Mouse (Mus musculus) kidney, postnatal 14 days (tissue): ENCODE data around the gene Cltc.

Source experiments
- DNase-seq: peaks from one replicate; pipeline ENCODE4 v3.0.0; 2022; ENCODE audit warnings: mixed read lengths

Cltc gene

GRCm38 (mm10) chr11:86681423-86681822, 75.9 kb downstream of the Cltc start:
- no peak for DNase-seq

GRCm38 (mm10) chr11:86680729-86681128, 76.6 kb downstream of the Cltc start:
- no peak for DNase-seq

DNA sequence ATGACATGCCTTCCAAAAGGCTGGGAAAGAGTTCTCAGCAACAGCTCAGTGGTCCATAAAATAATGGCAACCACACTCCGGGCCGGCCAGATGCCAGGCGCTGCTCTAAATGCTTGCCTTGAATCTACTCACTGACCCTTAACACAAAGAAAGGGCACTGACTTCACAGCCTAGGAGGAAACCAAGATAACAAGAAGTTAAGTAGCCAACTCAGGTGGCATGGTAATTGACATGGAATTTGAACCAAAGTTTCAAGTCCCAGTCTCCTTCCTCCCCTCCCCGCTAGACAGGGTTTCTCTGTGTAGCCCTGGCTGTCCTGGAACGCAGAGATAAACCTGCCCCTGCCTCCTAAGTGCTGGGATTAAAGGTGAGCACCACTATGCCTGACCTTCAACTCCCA, 78.4 kb downstream of the Cltc start:
- DNase-seq = peak; percentile 67

DNA sequence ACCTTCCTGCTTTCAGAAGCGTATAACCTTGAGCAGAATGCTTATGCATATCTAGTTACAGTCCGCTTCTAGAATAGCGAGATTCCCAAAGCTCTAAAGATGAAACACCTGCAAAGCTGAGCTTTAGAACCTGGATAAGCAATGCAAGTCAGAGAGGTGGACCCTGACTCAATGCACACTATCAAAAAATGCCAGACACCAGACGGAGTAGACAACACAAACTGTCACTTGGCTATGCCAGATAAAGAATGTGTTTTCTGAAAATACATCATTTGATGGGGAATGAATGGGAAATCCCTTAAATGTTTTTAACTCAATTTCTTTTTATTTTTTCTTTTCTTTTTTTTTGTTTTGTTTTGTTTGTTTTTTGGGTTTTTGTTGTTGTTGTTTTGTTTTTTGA, 81.8 kb downstream of the Cltc start:
- no peak for DNase-seq

GRCm38 (mm10) chr11:86672772-86673171, 84.6 kb downstream of the Cltc start:
- DNase-seq = no peak

- DNase-seq = no peak
Observed at GRCm38 (mm10) chr11:86671041-86671675, 86.2 kb downstream of the Cltc start.

- DNase-seq = no peak
Observed at GRCm38 (mm10) chr11:86668169-86668568, 89.2 kb downstream of the Cltc start.

DNA sequence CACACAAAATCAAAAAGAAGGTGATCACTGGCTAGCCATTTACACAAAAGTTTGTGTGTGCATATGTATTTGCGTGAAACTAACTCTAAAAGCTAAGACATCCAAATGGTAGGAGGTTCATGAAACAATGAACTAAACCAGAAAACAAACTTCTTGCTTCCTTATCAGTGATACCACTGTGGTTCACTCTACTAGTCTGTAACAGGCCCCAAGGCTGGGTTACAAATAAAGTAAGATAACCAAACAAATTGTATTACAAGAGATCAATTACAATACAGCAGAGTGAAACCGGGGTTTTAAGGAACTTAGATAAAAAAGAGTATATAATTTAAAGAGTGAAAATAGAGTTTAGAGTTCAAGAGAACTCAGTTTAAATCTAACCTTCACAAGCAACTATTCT, 89.8 kb downstream of the Cltc start:
- no peak for DNase-seq

DNA sequence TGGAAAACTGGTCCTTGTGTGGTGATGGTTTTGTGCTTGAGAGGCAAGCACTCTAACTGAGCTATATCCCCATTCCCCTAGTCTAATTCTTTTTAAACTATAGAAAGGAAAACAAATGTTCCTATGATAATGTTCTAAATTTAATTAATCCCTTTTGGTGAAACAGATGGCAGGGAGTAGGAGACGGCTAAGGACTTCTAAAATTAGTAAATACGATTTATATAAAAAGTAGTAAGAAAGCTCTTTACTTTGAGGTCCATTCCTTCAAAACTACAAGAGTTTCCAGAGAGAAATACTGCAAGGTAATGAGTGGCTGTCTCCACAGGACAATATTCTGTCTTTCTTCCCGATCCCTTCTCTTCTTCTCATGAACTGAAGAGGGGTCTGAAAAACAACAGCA, 93.0 kb downstream of the Cltc start:
- no peak for DNase-seq

GRCm38 (mm10) chr11:86663977-86664376, 93.4 kb downstream of the Cltc start:
- DNase-seq = no peak

DNA sequence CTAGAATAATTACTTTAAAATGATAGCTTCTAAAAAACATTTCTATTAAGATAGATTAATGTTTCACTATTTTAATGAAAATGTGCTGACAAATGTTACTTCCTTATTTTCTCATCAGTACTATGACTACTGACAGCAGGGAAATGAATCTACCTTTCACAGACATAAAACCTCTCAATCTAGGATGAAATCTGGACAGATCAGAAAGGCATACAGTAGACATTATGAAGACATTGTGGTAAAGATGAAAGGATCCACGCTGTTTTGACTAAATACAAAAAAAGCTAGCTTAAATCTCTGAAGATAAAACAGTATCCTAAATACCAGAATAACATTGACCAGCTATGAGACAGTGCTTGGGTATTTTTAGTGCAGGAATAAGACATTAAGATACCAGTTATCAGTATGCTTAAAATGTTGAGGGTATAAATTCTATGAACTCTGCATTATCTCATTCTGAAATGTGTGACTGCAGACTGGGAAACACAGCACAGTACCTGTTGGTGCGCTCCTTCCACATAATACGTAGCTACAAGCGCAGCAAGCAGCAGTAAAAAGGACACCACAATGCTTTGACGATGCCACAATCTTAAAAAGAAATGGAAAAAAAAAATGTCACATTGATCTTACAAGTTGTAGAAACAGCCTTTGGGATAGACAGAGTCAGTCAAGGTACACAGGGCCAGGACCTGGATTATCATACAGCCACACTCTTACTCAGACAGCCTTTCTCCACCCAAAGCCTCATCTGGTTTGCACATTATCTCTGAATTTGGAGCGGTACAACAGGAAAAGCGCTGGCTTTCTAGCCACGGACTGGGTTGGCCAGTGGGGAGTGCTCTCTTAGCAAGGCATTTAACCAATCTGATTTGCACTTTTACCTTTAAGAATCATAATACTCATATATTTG, 94.1 kb downstream of the Cltc start:
- DNase-seq = no peak

DNA sequence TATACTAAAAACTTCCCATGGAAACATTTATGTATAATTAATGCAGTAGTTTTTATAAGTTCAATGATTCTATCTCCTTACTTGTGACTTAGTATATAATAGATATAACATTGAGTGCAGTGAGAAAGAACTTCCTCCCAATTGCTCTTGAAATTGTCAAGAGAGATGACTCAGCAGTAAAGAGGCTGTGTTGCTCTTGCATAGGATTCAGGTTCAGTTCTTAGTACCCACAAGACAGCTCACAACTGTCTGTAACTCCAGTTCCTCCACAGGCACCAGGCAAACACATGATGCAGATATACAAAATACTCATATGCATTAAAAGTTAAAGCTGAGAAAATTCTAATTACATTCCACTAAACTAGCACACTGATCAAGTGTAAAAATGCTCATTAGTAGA, 99.5 kb downstream of the Cltc start:
- DNase-seq = no peak

DNA sequence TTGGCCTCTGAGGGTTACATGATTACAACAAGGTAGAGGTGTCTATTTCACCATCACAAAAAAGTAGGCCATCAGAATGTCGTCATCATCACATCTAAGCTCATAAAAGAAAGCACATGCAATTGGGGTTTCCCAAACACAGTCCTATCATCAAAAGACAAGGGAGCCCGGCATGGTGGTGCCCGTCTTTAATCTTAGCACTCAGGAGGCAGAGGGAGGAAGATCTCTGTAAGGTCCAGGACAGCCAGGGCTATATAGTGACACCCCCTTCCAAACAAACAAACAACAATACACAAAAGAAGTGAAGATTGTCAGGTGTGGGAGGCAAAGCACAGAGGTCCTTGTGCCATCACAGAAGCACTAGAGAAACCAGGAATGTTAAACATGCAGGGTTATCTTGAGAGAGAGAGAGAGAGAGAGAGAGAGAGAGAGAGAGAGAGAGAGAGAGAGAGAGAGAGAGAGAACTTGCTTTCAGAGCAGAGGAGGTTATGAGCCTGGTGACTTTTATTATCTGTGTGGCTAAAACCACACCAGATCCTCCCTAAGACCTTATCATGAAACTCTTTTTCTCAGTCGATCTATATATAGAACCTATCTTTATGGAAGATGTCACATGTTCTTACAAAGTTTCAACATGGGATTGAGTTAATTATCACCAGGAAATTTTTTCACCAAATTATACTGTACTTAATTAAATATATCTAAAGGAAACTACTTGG, 100.4 kb downstream of the Cltc start:
- DNase-seq = no peak

GRCm38 (mm10) chr11:86655671-86656070, 101.7 kb downstream of the Cltc start:
- DNase-seq = no peak

DNA sequence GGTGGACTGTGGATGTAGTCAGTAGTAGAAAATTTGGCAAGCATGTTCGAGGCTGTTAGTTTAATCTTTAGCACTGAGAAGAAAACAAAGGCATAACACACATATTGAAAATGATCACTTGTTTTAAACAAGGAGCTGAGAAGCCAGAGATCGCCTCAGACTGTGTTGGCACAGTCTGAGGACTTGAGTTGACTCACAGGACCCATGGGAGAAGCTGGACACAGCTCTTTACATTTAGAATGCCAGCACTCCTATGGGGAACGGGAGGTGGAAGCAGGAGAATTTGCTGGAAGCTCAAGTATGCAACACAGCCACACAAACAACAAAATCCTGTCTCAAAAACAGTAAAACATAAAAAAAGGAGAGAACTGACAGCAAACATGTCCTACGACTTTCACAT, 103.3 kb downstream of the Cltc start:
- no peak for DNase-seq

DNA sequence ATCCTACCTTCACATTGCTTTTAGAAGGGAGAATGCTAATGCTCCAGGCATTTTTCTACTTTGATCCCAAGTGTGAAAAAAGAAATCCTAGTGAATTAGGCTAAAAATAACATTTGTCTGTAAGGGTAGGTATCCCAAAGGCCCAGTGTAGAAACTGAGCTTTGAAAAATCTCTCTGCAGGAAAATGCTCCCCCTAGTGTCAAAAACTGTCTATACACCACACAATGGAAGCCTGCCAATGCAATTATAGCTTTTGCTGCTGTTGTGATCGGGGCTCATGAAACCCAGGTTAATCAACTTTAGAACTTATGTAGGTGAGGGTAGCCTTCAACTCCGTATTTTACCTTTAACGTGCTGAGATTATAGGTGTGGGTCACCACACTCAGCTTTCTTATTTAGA, 103.9 kb downstream of the Cltc start:
- DNase-seq = peak; percentile 71

- DNase-seq = no peak
Observed at GRCm38 (mm10) chr11:86652578-86652979, 104.8 kb downstream of the Cltc start.

GRCm38 (mm10) chr11:86650676-86651075, 106.7 kb downstream of the Cltc start:
- DNase-seq = no peak

- DNase-seq = no peak
Observed at GRCm38 (mm10) chr11:86649542-86649941, 107.8 kb downstream of the Cltc start.

DNA sequence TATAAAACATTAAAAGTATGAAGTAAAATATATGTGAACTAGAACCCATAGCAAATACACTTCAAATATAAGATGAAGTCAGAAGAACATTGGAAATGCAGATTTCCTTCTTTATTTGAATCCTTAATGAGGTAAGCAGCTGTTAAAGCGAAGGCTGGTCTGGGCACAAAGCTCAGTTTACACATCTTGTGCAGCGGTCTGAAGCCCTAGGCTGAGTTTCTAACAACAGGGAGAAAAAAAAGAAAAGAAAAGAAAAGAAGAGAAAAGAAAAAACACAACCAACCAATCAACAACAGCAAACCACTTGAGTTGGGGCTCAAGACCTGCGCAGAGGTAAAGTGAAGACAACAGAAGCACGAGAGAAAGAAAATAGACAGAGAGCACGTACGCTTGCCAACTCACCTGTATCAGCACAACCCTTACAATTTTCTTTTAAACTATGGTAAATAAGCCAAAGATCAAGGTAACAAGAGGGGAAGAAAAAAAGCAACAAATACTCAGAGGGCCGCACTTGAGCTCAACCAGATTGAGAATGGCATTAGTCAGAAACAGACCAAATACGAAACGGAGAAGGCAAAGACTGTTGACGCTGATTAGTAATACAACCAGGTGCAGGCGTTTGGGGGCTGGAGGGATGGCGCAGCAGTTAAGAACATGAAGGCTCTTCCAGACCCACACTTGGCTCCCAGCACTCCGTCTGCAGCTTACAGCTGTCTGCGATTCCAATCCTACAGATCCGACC, 109.5 kb downstream of the Cltc start:
- no peak for DNase-seq

GRCm38 (mm10) chr11:86646885-86647459, 110.4 kb downstream of the Cltc start:
- no peak for DNase-seq

DNA sequence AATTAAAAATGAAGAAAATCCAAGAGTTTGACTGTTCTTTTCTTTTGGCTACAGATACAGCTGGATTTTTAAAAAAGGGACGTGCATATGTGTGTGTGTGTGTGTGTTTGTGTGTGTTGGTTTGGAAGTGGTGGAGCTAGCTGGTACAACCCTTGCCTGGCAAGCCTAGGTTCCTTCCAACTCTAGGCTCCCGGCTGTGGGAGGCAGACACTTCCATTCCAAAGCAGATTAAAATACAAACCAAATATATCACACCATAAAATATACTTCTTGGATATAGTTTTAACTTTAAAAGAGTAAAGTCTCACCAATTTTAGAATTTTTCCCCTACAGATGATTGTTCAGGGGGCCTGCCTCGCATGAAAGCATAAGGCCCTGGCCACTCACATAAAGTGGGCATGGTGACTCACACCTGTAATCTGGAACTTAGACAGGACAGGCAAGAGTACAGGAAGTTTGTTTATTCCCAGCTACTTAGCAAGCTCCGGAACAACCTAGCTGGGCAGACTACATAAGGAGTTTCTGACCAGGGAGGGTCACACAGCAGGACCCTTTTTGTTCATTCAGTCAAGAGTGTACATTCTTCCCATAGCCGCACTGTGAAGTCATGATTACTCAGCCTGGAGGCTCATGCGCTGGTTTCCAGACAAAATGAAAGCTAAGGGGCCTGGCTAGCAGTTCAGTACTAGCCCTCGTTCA, 111.1 kb downstream of the Cltc start:
- DNase-seq = no peak
